Mouse (Mus musculus) ES-E14 (cell line): ENCODE data around the gene Igflr1. TPM values are rescaled to one million over a fixed set of nuclear protein-coding genes. Genes with fewer than 3 reads are reported as not detected.
A peak's percentile ranks its signal among the peaks of the same experiment; 100 is the strongest.

Source experiments
- DNase-seq: peaks from one replicate; pipeline ENCODE4 v3.0.0-alpha.2; 2013; ENCODE audit warnings: low read depth, low spot score
- H3K27ac ChIP-seq: 2 replicates; pipeline ENCODE4 v1.5.1; 2012; ENCODE audit warnings: low read depth, mild to moderate bottlenecking, low read length, moderate library complexity, mixed read lengths; ENCODE audit not compliant: poor library complexity, insufficient read depth, severe bottlenecking
- H3K36me3 ChIP-seq: 2 replicates; pipeline ENCODE4 v1.6.1; 2012; ENCODE audit warnings: mild to moderate bottlenecking, low read length, moderate library complexity, mixed read lengths; ENCODE audit not compliant: control insufficient read depth, poor library complexity, insufficient read depth, severe bottlenecking
- H3K4me1 ChIP-seq, 2 experiments: fragments of 150-350 bp in 1 of 2; sonication (generic) in 1 of 2; 2 replicates each; pipeline ENCODE4 v1.6.1; 2012; ENCODE audit warnings: low read length in 2 of 2, mild to moderate bottlenecking in 1 of 2, mixed read lengths in 1 of 2; ENCODE audit not compliant: control insufficient read depth in 2 of 2, insufficient read depth in 2 of 2, poor library complexity in 1 of 2
- H3K4me3 ChIP-seq, 2 experiments: fragments of 150-350 bp in 1 of 2; sonication (generic) in 1 of 2; 2 replicates each; pipeline ENCODE4 v1.5.1; 2012; ENCODE audit warnings: low read length in 2 of 2, low read depth in 1 of 2, mild to moderate bottlenecking in 1 of 2, mixed read lengths in 1 of 2; ENCODE audit not compliant: insufficient read depth in 1 of 2, poor library complexity in 1 of 2, severe bottlenecking in 1 of 2
- H3K9ac ChIP-seq: 2 replicates; pipeline ENCODE4 v1.6.1; 2012; ENCODE audit warnings: low read depth, mild to moderate bottlenecking, low read length, mixed read lengths; ENCODE audit not compliant: poor library complexity, insufficient read depth, severe bottlenecking
- H3K9me3 ChIP-seq: fragments of 150-350 bp; sonication (generic); 2 replicates; pipeline ENCODE4 v1.6.1; 2012; ENCODE audit warnings: low read depth, mild to moderate bottlenecking, low read length; ENCODE audit not compliant: control insufficient read depth, insufficient read depth
- CHD2 ChIP-seq: IDR thresholded peaks from 2 replicates; pipeline ENCODE4 v1.6.1; 2014; ENCODE audit warnings: mild to moderate bottlenecking, low read depth, low read length, inconsistent platforms
- HCFC1 ChIP-seq: IDR thresholded peaks from 2 replicates; pipeline ENCODE4 v1.6.1; 2012; ENCODE audit warnings: low read length, inconsistent platforms, borderline replicate concordance; ENCODE audit not compliant: insufficient read depth
- MAFK ChIP-seq: IDR thresholded peaks from 2 replicates; pipeline ENCODE4 v1.6.1; 2014; ENCODE audit warnings: mild to moderate bottlenecking, low read depth, low read length, inconsistent platforms; ENCODE audit not compliant: insufficient read depth
- ZC3H11A ChIP-seq: IDR thresholded peaks from 2 replicates; pipeline ENCODE4 v1.6.1; 2012; ENCODE audit warnings: low read depth, mild to moderate bottlenecking, inconsistent platforms, low read length, borderline replicate concordance
- ZNF384 ChIP-seq: IDR thresholded peaks from 2 replicates; pipeline ENCODE4 v1.6.1; 2012; ENCODE audit warnings: low read depth, low read length, inconsistent platforms
- in situ Hi-C, 2 experiments: fragments of 600-800 bp; cut with MboI; formaldehyde crosslinking; loops; one replicate each; pipeline ENCODE4 v1.15.1; 2025; ENCODE audit warnings: low sequenced_read_pairs in 2 of 2, inconsistent platforms in 1 of 2; ENCODE audit not compliant: unreplicated experiment in 2 of 2
- total RNA-seq: library from RNA; depleted of rRNA; stranded (reverse); fragments of 300-350 nt; gene quantifications from 2 replicates; pipeline ENCODE4 v1.2.3, GENCODE M21; 2012

The Igflr1 gene
- total RNA-seq, 1 experiment, result 1.3 TPM

DNA sequence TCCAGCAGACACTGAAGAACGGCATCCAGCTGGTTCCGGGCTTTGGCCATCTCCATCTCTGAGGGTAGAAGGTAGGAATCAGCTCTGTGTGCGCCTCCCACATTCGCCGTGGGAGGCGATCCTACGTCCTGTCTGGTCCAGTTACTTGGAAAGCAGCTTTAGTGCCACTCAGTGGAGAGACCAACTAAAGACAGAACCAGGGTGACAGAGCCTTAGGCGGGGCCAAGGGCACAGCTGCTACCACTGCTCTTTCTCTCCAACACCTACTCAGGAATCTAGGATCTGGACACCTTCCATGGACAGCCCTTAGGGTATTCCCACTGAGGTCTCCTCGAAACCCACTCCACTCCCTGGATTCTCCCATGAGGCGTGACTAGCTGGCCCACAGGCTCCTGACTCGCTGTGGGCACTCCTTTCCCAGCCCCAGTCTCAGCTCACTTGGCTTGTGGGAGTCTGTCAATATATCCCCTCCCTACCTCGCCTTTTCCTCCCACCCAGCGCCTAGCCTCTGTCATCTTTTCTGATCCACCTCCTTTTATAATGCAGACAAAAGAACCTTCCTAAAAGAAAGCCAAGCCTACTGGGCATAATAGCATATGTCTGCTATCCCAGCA lies 7.2 kb upstream of the Igflr1 start:
- Histone ChIP-seq H3K9me3 (no peaks in the 10 kb centered on the region), H3K4me3 (no peak overlapping the region), H3K9ac (no peak overlapping the region), H3K36me3 (peaks cover 18% of the 10 kb centered on the region), H3K4me1 (peaks cover 4 to 17% of the 10 kb centered on the region in 2 experiments; a peak in 3 of 4 replicates), H3K27ac (no peak overlapping the region)
- no peak for DNase-seq
- TF ChIP-seq ZC3H11A (no peak), ZNF384 (no peak)
- in situ Hi-C loops, result no loop called here

- Histone ChIP-seq H3K9me3 (no peaks in the 10 kb centered on the region), H3K4me1 (peaks cover 4 to 12% of the 10 kb centered on the region in 2 experiments; a peak in 2 of 4 replicates), H3K36me3 (peaks cover 18% of the 10 kb centered on the region), H3K27ac (no peak overlapping the region), H3K9ac (peak overlapping the region; percentile 77), H3K4me3 (peak overlapping the region; percentile 79 to 96)
- in situ Hi-C loops, result no loop called here
- DNase-seq, result no peak
- TF ChIP-seq HCFC1, result no peak
- TF ChIP-seq CHD2, result no peak
- TF ChIP-seq ZC3H11A, result no peak
- no peak for TF ChIP-seq MAFK
- no peak for TF ChIP-seq ZNF384
Observed at GRCm38 (mm10) chr7:30558656-30559442, 6.4 kb upstream of the Igflr1 start.

GRCm38 (mm10) chr7:30559443-30559954 lies 5.7 kb upstream of the Igflr1 start, which contains the start of gene Lin37:
TSS of gene Lin37 (minus strand) at chr7:30559838.
- in situ Hi-C loops, result no loop called here
- Histone ChIP-seq H3K4me3 (peak within 1 kb of the TSS; percentile 79 to 96), H3K4me1 (peaks cover 4 to 13% of the 10 kb centered on the region in 2 experiments; a peak in 2 of 4 replicates), H3K27ac (no peak within 1 kb of the TSS), H3K36me3 (peaks cover 18% of the 10 kb centered on the region), H3K9me3 (no peaks in the 10 kb centered on the region), H3K9ac (peak within 1 kb of the TSS; percentile 77)
- peak; percentile 96 for DNase-seq
- peak; percentile 48; the same call in 1 of the 2 replicates for TF ChIP-seq CHD2
- TF ChIP-seq ZNF384, result 0 out of 2 replicates have a peak, but pooled peaks have one; percentile 4
- peak; percentile 84 for TF ChIP-seq HCFC1
- TF ChIP-seq MAFK, result no peak

DNA sequence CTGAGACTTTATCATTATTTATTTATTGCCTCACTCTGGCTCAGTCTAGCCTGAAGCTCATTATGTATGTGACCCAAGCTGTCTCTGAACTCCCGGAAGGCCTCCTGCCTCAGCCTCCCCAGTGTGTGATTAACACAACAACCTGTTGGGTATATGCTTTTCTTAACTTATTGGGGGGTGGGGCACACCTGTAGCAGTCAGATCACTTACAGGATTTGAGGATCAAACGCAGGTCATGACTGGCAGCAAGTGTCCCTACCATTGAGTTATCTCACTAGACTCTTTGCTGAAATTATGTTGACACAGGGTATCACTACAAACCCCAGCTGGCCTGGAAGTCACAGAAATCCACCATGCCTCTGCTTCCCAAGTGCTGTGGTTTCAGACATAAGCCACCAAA lies 4.9 kb upstream of the Igflr1 start:
- Histone ChIP-seq H3K4me1 (peaks cover 4 to 13% of the 10 kb centered on the region in 2 experiments; a peak in 2 of 4 replicates), H3K9ac (no peak overlapping the region; the same call in 1 of the 2 replicates), H3K9me3 (no peaks in the 10 kb centered on the region), H3K27ac (no peak overlapping the region), H3K4me3 (0 out of 4 replicates have a peak overlapping the region, but pooled peaks of 1 of the 2 experiments have one; percentile 96), H3K36me3 (peaks cover 15% of the 10 kb centered on the region)
- TF ChIP-seq MAFK (no peak), ZC3H11A (no peak), ZNF384 (no peak), CHD2 (no peak), HCFC1 (no peak)
- in situ Hi-C loops, result no loop called here
- DNase-seq, result no peak
